In genomic region chr11:121261074-121261473, GRCm38 (mm10) we compare ENCODE assay signal across 8 mouse cellular contexts. TPM values are rescaled to one million over a fixed set of nuclear protein-coding genes. Genes with fewer than 3 reads are reported as not detected.
DNase-seq lines count a peak whose midpoint lies in the region; ATAC-seq and TF ChIP-seq lines count a peak whose summit lies in the region.

No protein-coding gene starts in this region.

- TF ChIP-seq POLR2A in testis, adult 2 months (IDR thresholded peaks at IDR 0.05; ENCODE audit: control insufficient read depth, low read depth, low read length) = no peak

- peak overlapping the region; percentile 94 for H3K4me2 ChIP-seq in liver, embryonic 13.5 days

- no peaks in the 10 kb centered on the region for H3K36me3 ChIP-seq in testis, adult 2 months (ENCODE audit: control insufficient read depth, insufficient read depth, low read length)
- H3K36me3 ChIP-seq in liver, embryonic 13.5 days = peaks cover 50% of the 10 kb centered on the region

- peak overlapping the region; percentile 99 for H3K9ac ChIP-seq in liver, embryonic 13.5 days

- peaks cover 10% of the 10 kb centered on the region for H3K4me1 ChIP-seq in testis, adult 2 months (ENCODE audit: control insufficient read depth, insufficient read depth, low read length)
- H3K4me1 ChIP-seq in liver, embryonic 13.5 days (replicated peaks) = peaks cover 44% of the 10 kb centered on the region

- no peaks in the 10 kb centered on the region for H3K27me3 ChIP-seq in testis, adult 2 months (ENCODE audit: control insufficient read depth, insufficient read depth, low read length)
- no peaks in the 10 kb centered on the region for H3K27me3 ChIP-seq in liver, embryonic 13.5 days

- H3K9me3 ChIP-seq in liver, embryonic 13.5 days (replicated peaks) = no peaks in the 10 kb centered on the region

- WGBS in liver, embryonic 13.5 days (ENCODE audit: insufficient replicate concordance) = 43% methylated on average over 2 of the region's 2 CpGs

- intact Hi-C loops in gastrocnemius, adult 2 months (cut with DNase I) = no loop called here

- peak overlapping the region; percentile 88; the same call in 1 of the 2 replicates for H3K27ac ChIP-seq in gastrocnemius, adult 2 months
- no peak overlapping the region for H3K27ac ChIP-seq in testis, adult 2 months (ENCODE audit: control insufficient read depth, insufficient read depth, low read depth, low read length)
- H3K27ac ChIP-seq in liver, embryonic 13.5 days = peak overlapping the region; percentile 83

- peak overlapping the region; percentile 98 for H3K4me3 ChIP-seq in gastrocnemius, adult 2 months
- peak overlapping the region; percentile 91 for H3K4me3 ChIP-seq in testis, adult 2 months (ENCODE audit: control insufficient read depth, low read depth, low read length)
- peak overlapping the region; percentile 98 for H3K4me3 ChIP-seq in liver, embryonic 13.5 days (replicated peaks)

- DNase-seq in gastrocnemius, adult 2 months = no peak
- DNase-seq in gastrocnemius, postnatal 10 days = no peak
- no peak for DNase-seq in testis, postnatal 14 days (ENCODE audit: low spot score)
- DNase-seq in liver, embryonic 13.5 days = no peak
- DNase-seq in cerebellum, adult 11-12 months = no peak
- no peak for DNase-seq in thymus, postnatal 4 days
- no peak for DNase-seq in urinary bladder, postnatal 25 days (ENCODE audit: low spot score)

- no peak for ATAC-seq in liver, embryonic 13.5 days (ENCODE audit: low read depth)

- no peak for TF ChIP-seq CTCF in gastrocnemius, adult 2 months (IDR thresholded peaks at IDR 0.05)
- no peak for TF ChIP-seq CTCF in testis, adult 2 months (IDR thresholded peaks at IDR 0.05; ENCODE audit: control insufficient read depth, insufficient read depth, insufficient replicate concordance, low read depth, low read length)

RNA-seq across cellular contexts. Expression of gene Foxk2, which starts 1.3 kb away (rescaled TPM):
- 10 to 100 TPM; 30.1 to 32.9 TPM for total RNA-seq in gastrocnemius, adult 2 months (2021)
- 10 to 100 TPM; 23.4 to 29.1 TPM for total RNA-seq in gastrocnemius, postnatal 10 days (2021)
- 78.5 and 80.0 TPM in 2 replicates for polyA plus RNA-seq in testis, adult 2 months (2012; rRNA removed)
- polyA plus RNA-seq in liver, embryonic 13.5 days (2015; fragmentation: Nextera tagmentation; extraction: Ambion mirVana) = 3.4 and 3.9 TPM in 2 replicates

RNA-seq across cellular contexts. Expression of gene Narf, which starts 24.0 kb away (rescaled TPM):
- 100 to 1,000 TPM; 106 to 133 TPM for total RNA-seq in gastrocnemius, adult 2 months (2021)
- total RNA-seq in gastrocnemius, postnatal 10 days (2021) = 10 to 100 TPM; 36.5 to 41.6 TPM
- 8.2 and 8.9 TPM in 2 replicates for polyA plus RNA-seq in testis, adult 2 months (2012; rRNA removed)
- 101 and 117 TPM in 2 replicates for polyA plus RNA-seq in liver, embryonic 13.5 days (2015; fragmentation: Nextera tagmentation; extraction: Ambion mirVana)

RNA-seq across cellular contexts. Expression of gene Cybc1, which starts 32.0 kb away (rescaled TPM):
- 1 to 10 TPM; 3.3 to 3.6 TPM for total RNA-seq in gastrocnemius, adult 2 months (2021)
- total RNA-seq in gastrocnemius, postnatal 10 days (2021) = 1 to 10 TPM; 6.3 to 7.2 TPM
- 7.8 and 8.7 TPM in 2 replicates for polyA plus RNA-seq in testis, adult 2 months (2012; rRNA removed)
- polyA plus RNA-seq in liver, embryonic 13.5 days (2015; fragmentation: Nextera tagmentation; extraction: Ambion mirVana) = 20.0 and 21.0 TPM in 2 replicates

RNA-seq across cellular contexts. Expression of gene Ogfod3, which starts 56.6 kb away (rescaled TPM):
- total RNA-seq in gastrocnemius, adult 2 months (2021) = 10 to 100 TPM; 11.4 to 14.1 TPM
- total RNA-seq in gastrocnemius, postnatal 10 days (2021) = 10 to 100 TPM; 13.2 to 13.5 TPM
- 2.7 and 3.1 TPM in 2 replicates for polyA plus RNA-seq in testis, adult 2 months (2012; rRNA removed)
- polyA plus RNA-seq in liver, embryonic 13.5 days (2015; fragmentation: Nextera tagmentation; extraction: Ambion mirVana) = 14.7 and 14.9 TPM in 2 replicates

RNA-seq across cellular contexts. Expression of gene Hexdc, which starts 56.8 kb away (rescaled TPM):
- total RNA-seq in gastrocnemius, adult 2 months (2021) = 1 to 10 TPM; 7.5 to 9.6 TPM
- total RNA-seq in gastrocnemius, postnatal 10 days (2021) = 10 to 100 TPM in 1 of 2 experiments, 1 to 10 TPM in 1; 8.6 to 10.3 TPM
- 5.2 and 6.0 TPM in 2 replicates for polyA plus RNA-seq in testis, adult 2 months (2012; rRNA removed)
- polyA plus RNA-seq in liver, embryonic 13.5 days (2015; fragmentation: Nextera tagmentation; extraction: Ambion mirVana) = 2.2 and 2.4 TPM in 2 replicates
